Mouse (Mus musculus): ENCODE measurements around the gene Wif1.

Wif1 gene

DNA sequence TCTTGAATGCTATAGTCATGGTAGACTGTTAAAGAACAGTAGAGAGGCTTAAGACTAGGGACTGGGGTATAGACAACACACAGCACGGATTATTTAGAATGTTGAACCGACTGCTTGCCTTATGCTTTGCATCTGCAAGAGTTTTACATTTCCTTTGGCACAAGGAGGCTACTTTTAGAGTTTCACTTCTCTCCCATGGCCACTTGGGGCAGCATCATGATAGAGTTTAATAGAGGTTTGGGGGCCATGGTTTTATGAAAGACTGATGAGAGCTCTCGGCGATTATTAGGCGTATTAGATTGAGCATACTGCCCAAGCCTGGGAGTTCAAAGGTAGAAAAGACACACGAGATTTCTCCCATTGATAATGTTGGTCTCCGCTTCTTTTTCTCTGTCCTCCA, 37.0 kb downstream of the Wif1 start:
- DNase-seq (ENCODE audit: low read depth, low spot score) = no peak

GRCm38 (mm10) chr10:121080500-121080899, 46.7 kb downstream of the Wif1 start:
- no peak for DNase-seq (ENCODE audit: low read depth, low spot score)

GRCm38 (mm10) chr10:121082881-121083280, 49.1 kb downstream of the Wif1 start:
- DNase-seq (ENCODE audit: low read depth, low spot score) = no peak

DNA sequence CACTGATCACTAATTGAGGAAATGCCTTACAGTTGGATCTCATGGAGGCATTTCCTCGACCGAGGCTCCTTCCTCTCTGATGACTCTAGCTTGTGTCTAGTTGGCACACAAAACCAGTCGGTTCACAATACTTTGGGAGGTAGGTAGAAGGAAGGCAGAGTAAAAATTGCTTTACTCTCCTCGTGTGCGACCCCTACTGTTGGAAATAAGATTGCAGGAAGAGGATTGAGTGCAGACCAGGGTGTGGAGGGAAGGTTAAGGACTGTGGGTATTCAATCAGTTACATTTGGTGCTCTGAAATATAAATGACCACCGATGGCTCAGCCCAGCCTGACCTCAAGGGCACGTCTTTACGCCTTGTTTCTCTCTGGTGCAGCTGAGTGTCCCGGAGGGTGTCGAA, 49.8 kb downstream of the Wif1 start:
- DNase-seq (ENCODE audit: low read depth, low spot score) = no peak

GRCm38 (mm10) chr10:121088679-121089078, 54.9 kb downstream of the Wif1 start:
- no peak for DNase-seq (ENCODE audit: low read depth, low spot score)

- DNase-seq (ENCODE audit: low read depth, low spot score) = no peak
These were observed 55.6 kb downstream of the Wif1 start for GRCm38 (mm10) chr10:121089312-121089711.

DNA sequence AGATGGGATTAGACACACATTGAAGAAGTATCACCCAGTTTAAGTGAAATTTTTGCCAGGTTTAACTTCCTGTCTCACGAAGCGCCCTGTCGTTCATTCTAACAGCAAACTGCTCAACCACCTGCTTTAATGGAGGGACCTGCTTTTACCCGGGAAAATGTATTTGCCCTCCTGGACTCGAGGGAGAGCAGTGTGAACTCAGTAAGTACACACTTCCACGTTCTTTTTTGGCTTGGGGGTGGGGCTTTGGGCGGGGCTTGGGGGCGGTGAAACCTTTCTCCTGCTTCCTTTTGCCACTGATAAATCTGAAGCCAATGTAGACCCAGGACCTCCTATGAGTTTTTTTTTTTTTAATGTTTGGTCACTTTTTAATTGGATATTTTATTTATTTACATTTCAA, 56.2 kb downstream of the Wif1 start:
- no peak for DNase-seq (ENCODE audit: low read depth, low spot score)

GRCm38 (mm10) chr10:121095948-121096347, 62.2 kb downstream of the Wif1 start:
- no peak for DNase-seq (ENCODE audit: low read depth, low spot score)

DNA sequence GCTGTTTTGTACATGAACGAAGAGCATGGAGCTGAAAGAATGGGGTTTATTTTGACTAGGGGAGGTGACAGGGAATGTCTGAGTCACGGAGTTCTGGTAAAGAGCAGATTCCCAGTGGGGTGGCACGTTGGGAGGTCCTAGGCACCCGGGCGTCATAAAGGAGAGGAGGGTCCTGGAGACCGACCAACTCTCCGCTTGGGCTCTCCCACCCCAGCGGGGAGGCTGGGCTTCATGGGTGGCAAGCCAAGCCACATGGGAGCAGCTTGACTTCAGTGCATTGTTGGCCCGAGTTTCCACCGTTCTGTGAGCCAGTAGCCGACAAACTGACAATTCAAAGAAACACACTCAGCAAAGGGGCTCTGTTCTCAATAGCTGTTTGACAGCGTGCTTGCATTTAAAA, 64.5 kb downstream of the Wif1 start:
- DNase-seq (ENCODE audit: low read depth, low spot score) = no peak

GRCm38 (mm10) chr10:121099658-121100057, 65.9 kb downstream of the Wif1 start:
- no peak for DNase-seq (ENCODE audit: low read depth, low spot score)

DNA sequence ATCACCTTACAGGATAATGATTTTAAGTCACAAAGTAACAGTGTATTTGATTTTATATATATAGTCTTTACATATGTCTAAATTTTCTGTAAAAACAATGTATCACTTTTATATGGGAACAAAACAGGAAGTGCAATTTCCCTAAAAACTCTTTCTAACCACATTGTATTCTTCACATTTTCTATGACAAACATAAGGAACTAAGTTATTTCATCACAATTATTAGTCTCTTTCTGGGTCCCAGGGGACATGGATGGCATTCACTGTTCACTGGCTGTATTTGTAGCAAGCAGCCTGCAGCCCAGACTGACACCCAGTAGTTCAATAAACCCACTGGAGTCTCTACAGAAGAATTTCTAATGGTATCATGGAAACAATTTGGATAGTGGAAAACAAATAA, 82.4 kb downstream of the Wif1 start:
- DNase-seq (ENCODE audit: low read depth, low spot score) = no peak

DNA sequence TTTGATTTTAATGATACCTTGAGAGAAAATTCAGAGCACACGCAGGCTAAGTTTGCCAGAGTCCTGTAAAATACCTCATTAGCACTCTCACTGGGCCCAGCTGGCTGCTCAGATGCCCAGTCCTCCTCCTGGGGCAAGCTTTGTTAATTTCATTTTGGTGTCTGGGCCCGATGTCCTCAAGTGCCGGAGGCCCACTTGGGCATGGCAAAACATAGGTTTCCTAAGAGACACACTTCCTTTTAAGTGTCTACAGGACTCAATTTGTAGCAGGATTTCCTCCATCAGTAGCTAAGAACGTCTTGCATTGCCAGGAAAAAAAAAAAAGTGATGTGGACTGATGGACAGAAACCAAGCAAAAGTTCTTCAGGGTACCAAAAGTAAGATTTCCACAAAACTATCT, 82.9 kb downstream of the Wif1 start:
- no peak for DNase-seq (ENCODE audit: low read depth, low spot score)

GRCm38 (mm10) chr10:121120751-121121150, 87.0 kb downstream of the Wif1 start:
- no peak for DNase-seq (ENCODE audit: low read depth, low spot score)

GRCm38 (mm10) chr10:121124481-121124880, 90.7 kb downstream of the Wif1 start:
- peak; percentile 62 for DNase-seq (ENCODE audit: low read depth, low spot score)

DNA sequence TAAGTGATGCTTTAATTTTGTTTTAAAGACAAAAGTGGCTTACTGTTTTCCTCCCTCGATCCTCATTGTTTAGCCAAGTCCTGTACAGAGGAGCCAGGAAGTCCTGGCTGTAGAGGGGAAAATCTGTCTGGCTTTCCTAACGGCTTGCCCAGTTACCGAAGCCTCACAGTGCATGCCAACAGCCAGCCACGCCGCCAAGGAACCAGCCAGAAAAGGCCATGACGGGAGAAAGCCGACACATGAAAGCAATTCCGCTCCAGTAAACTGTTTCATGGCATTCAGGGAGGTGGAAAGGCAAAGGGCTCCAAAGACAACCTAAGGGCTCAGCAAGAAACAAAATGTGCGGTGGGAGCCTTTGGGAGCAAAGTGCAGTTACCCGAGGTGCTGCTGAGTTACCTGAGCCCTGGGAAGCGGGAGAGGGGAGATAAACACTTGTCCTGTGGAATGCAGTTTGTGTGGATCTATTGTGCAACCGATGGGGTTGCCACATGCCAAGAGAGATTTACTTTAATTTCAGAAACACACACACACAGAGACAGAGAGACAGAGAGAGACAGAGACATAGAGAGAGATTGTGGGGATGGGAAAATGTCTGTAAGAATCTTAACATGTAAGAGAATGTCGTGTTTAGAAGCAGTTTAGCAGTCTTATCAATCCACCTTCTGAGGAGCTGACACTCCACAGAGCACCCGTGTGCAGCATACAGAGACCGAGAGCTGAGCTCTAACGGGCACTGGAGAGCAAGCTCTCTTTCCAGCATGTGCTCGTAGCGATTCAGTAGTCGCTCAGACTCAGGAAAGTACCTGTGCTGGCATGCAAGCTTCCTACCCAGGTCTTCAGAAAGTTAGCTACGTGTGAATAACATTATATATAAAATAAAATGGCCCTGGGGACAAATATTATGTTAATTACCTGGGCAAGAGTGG, 95.5 kb downstream of the Wif1 start:
- DNase-seq (ENCODE audit: low read depth, low spot score) = no peak

All from CD4-positive, CD25-positive, alpha-beta regulatory T cell, adult 2 months (primary cell).